Mouse (Mus musculus): ENCODE measurements around the gene Pex26. TPM values are rescaled to one million over a fixed set of nuclear protein-coding genes. Genes with fewer than 3 reads are reported as not detected.

Gene Pex26
- polyA plus RNA-seq, 1 experiment from 2014 or later, result 10.1 TPM

DNA sequence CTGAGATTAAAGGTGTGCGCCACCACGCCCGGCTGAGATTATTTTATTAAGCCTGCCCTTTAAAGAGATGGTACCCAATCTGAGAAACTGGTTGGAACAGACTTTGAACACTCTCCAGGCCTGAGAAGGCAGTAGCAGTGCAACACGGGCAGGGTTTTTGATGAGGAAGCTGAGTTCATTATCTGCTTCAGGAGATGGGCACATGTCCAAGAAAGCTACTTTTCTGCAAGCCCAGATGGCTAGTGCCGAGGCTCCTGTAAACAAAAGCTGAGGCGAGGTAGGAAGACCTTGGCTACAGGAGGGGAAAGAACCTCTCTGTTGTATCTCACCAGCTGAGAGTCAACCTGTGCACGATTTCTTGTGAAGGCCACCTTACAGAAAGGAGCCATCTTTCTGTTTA, 41.2 kb upstream of the Pex26 start:
- TF ChIP-seq CTCF (IDR thresholded peaks at IDR 0.05; ENCODE audit: low read depth), result no peak
- Histone ChIP-seq H3K27ac (no peak overlapping the region), H3K27me3 (ENCODE audit: insufficient read depth, low read length) (no peaks in the 10 kb centered on the region), H3K9ac (ENCODE audit: low read depth, low read length) (no peak overlapping the region), H3K4me1 (replicated peaks; ENCODE audit: insufficient read depth, low read length) (peaks cover 7% of the 10 kb centered on the region; the same call in 1 of the 2 replicates), H3K9me3 (replicated peaks; ENCODE audit: low read length) (no peaks in the 10 kb centered on the region), H3K4me3 (replicated peaks; ENCODE audit: low read depth, low read length) (no peak overlapping the region), H3K36me3 (ENCODE audit: insufficient read depth, low read length) (no peaks in the 10 kb centered on the region), H3K4me2 (ENCODE audit: low read length) (no peak overlapping the region)
- ATAC-seq (replicated peaks; ENCODE audit: low FRiP score, low read depth), result no peak
- DNase-seq (ENCODE audit: low spot score), result no peak
- WGBS, result 84% methylated on average over 7 of the region's 7 CpGs

DNA sequence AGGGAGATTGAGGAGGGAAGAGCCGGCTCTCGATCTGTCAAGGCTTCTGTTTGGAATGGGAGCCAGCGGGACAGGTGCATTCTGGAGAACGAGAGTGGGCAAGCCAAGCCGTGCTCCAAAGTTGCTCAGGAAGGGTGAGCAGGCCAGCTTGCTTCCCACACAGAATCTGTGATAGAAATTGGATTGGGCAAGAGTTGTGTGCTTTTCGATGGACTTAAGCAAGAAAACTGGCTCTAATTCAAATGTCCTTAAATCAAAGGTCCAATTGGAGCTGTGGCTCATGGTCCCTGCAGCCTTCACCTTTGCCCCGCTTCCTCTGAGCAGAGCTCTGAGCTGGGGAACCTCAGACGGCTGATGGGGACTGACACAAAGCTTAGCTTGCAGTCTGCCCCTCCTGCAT, 40.0 kb upstream of the Pex26 start:
- Histone ChIP-seq H3K4me1 (replicated peaks; ENCODE audit: insufficient read depth, low read length) (peaks cover 7% of the 10 kb centered on the region; the same call in 1 of the 2 replicates), H3K4me3 (replicated peaks; ENCODE audit: low read depth, low read length) (no peak overlapping the region), H3K27ac (no peak overlapping the region), H3K9me3 (replicated peaks; ENCODE audit: low read length) (no peaks in the 10 kb centered on the region), H3K4me2 (ENCODE audit: low read length) (no peak overlapping the region), H3K9ac (ENCODE audit: low read depth, low read length) (no peak overlapping the region), H3K36me3 (ENCODE audit: insufficient read depth, low read length) (no peaks in the 10 kb centered on the region), H3K27me3 (ENCODE audit: insufficient read depth, low read length) (no peaks in the 10 kb centered on the region)
- 65% methylated on average over 8 of the region's 8 CpGs for WGBS
- no peak for TF ChIP-seq CTCF (IDR thresholded peaks at IDR 0.05; ENCODE audit: low read depth)
- ATAC-seq (replicated peaks; ENCODE audit: low FRiP score, low read depth), result no peak; the same call in 1 of the 2 replicates
- DNase-seq (ENCODE audit: low spot score), result peak; percentile 53

DNA sequence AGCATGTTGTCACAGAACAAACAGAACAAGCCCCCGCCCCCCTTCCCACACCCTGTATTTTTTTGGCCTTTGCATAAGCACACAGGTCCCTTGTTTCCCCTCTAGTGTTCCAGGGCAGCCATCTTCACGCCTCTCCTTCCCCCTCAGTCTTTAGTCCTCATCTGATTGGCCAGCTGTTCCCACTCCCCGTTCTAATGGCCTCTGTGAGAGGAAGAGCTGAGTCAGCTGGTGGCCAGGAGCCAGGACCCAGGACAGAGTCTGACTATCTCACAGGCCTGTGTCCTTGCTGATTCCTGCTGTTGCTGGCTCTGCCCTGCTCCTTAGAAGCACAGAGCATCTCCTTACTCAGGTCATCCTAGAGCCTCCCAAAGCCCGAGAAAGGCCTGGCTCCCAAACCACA, 39.4 kb upstream of the Pex26 start:
- WGBS, result 39% methylated on average over 4 of the region's 4 CpGs
- ATAC-seq (replicated peaks; ENCODE audit: low FRiP score, low read depth), result peak; percentile 90
- H3K9me3 ChIP-seq (replicated peaks; ENCODE audit: low read length), result no peaks in the 10 kb centered on the region
- H3K9ac ChIP-seq (ENCODE audit: low read depth, low read length), result no peak overlapping the region
- H3K27ac ChIP-seq, result peak overlapping the region; percentile 0; the same call in 1 of the 2 replicates
- H3K4me3 ChIP-seq (replicated peaks; ENCODE audit: low read depth, low read length), result no peak overlapping the region
- H3K27me3 ChIP-seq (ENCODE audit: insufficient read depth, low read length), result no peaks in the 10 kb centered on the region
- DNase-seq (ENCODE audit: low spot score), result peak; percentile 83
- H3K36me3 ChIP-seq (ENCODE audit: insufficient read depth, low read length), result no peaks in the 10 kb centered on the region
- peaks cover 7% of the 10 kb centered on the region; the same call in 1 of the 2 replicates for H3K4me1 ChIP-seq (replicated peaks; ENCODE audit: insufficient read depth, low read length)
- no peak overlapping the region for H3K4me2 ChIP-seq (ENCODE audit: low read length)
- TF ChIP-seq CTCF (IDR thresholded peaks at IDR 0.05; ENCODE audit: low read depth), result no peak

DNA sequence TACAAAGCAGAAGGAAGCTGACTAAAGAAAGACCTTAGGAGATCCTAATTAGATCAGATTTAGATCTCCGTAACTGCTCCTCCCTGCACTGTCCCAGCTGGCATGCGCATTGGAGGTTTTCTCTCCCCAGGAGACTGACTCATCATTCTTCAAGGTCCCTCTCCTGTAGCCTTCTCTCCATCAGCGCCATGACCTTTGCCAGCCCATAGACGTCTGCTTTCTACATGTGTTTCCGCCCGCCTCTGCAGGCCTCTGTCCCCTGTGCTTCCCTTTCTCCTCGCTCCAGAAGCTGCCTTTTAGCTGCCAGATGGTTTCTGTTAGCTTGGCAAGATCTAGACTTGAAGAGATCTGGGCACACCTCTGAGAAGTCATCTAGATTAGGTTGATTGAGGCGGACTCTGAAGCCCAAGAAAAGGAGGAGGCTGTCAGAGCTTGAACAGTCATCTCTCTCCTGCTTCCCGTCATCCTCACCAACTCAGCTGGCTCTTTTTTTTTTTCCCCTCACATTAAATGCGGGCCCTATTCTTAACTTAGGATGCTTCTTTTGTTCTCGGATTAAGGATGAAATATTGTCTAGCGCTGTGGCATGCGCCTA, 38.4 kb upstream of the Pex26 start:
- WGBS, result 72% methylated on average over 13 of the region's 13 CpGs
- no peak for TF ChIP-seq CTCF (IDR thresholded peaks at IDR 0.05; ENCODE audit: low read depth)
- no peak for ATAC-seq (replicated peaks; ENCODE audit: low FRiP score, low read depth)
- no peaks in the 10 kb centered on the region for H3K36me3 ChIP-seq (ENCODE audit: insufficient read depth, low read length)
- no peaks in the 10 kb centered on the region for H3K9me3 ChIP-seq (replicated peaks; ENCODE audit: low read length)
- H3K4me2 ChIP-seq (ENCODE audit: low read length), result no peak overlapping the region
- peaks cover 7% of the 10 kb centered on the region; the same call in 1 of the 2 replicates for H3K4me1 ChIP-seq (replicated peaks; ENCODE audit: insufficient read depth, low read length)
- no peak overlapping the region for H3K9ac ChIP-seq (ENCODE audit: low read depth, low read length)
- H3K4me3 ChIP-seq (replicated peaks; ENCODE audit: low read depth, low read length), result no peak overlapping the region
- H3K27me3 ChIP-seq (ENCODE audit: insufficient read depth, low read length), result no peaks in the 10 kb centered on the region
- DNase-seq (ENCODE audit: low spot score), result no peak
- H3K27ac ChIP-seq, result no peak overlapping the region; the same call in 1 of the 2 replicates

DNA sequence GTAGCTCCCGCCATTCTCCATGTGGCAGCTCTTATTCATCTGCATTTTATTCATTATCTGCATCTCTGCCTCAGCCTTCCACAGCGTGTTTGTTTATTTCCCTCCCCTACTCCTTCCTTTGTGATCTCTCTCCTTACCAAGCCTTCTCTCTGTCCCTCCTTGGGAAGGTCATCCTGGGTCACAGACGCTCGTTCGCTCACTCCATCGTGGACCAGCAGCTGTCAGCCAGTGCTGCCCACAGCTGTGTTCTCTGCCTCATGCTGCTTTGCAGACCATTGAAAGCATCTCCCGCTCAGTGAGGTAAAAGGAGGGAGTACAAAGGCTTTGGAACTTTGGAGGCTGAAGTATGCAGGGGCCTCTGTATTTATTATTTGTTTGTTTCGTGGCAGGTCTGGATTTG, 37.6 kb upstream of the Pex26 start:
- H3K36me3 ChIP-seq (ENCODE audit: insufficient read depth, low read length), result no peaks in the 10 kb centered on the region
- no peaks in the 10 kb centered on the region for H3K27me3 ChIP-seq (ENCODE audit: insufficient read depth, low read length)
- no peak overlapping the region for H3K4me2 ChIP-seq (ENCODE audit: low read length)
- WGBS, result 55% methylated on average over 8 of the region's 8 CpGs
- H3K4me3 ChIP-seq (replicated peaks; ENCODE audit: low read depth, low read length), result no peak overlapping the region
- no peaks in the 10 kb centered on the region for H3K9me3 ChIP-seq (replicated peaks; ENCODE audit: low read length)
- peaks cover 7% of the 10 kb centered on the region; the same call in 1 of the 2 replicates for H3K4me1 ChIP-seq (replicated peaks; ENCODE audit: insufficient read depth, low read length)
- ATAC-seq (replicated peaks; ENCODE audit: low FRiP score, low read depth), result no peak
- TF ChIP-seq CTCF (IDR thresholded peaks at IDR 0.05; ENCODE audit: low read depth), result no peak
- no peak overlapping the region for H3K27ac ChIP-seq
- no peak overlapping the region for H3K9ac ChIP-seq (ENCODE audit: low read depth, low read length)
- DNase-seq (ENCODE audit: low spot score), result no peak

DNA sequence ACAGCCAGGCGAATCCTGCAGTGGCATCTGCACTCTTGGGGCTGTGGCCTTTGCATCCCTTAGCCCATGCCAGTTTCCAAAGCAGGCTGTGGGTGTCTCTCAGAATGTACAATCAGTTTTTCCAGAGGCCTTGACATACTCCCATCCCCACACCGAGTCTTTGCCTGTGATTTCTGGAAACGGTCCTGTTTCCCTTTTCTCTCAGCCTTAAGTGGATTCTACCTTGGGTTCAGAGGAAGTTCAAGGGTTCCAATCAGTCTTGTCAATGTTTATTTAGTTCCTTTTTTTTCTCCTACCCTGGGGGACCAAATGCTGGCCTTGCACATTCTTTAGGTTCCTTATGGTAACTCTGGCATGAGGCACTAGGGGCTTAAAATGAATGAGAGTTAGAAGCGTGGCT, 36.7 kb upstream of the Pex26 start:
- Histone ChIP-seq H3K4me3 (replicated peaks; ENCODE audit: low read depth, low read length) (no peak overlapping the region), H3K27me3 (ENCODE audit: insufficient read depth, low read length) (no peaks in the 10 kb centered on the region), H3K27ac (no peak overlapping the region), H3K4me2 (ENCODE audit: low read length) (no peak overlapping the region), H3K36me3 (ENCODE audit: insufficient read depth, low read length) (no peaks in the 10 kb centered on the region), H3K4me1 (replicated peaks; ENCODE audit: insufficient read depth, low read length) (peaks cover 7% of the 10 kb centered on the region; the same call in 1 of the 2 replicates), H3K9ac (ENCODE audit: low read depth, low read length) (no peak overlapping the region), H3K9me3 (replicated peaks; ENCODE audit: low read length) (no peaks in the 10 kb centered on the region)
- ATAC-seq (replicated peaks; ENCODE audit: low FRiP score, low read depth) (no peak), DNase-seq (ENCODE audit: low spot score) (peak; percentile 60)
- 35% methylated on average over 4 of the region's 4 CpGs for WGBS
- TF ChIP-seq CTCF (IDR thresholded peaks at IDR 0.05; ENCODE audit: low read depth), result no peak

DNA sequence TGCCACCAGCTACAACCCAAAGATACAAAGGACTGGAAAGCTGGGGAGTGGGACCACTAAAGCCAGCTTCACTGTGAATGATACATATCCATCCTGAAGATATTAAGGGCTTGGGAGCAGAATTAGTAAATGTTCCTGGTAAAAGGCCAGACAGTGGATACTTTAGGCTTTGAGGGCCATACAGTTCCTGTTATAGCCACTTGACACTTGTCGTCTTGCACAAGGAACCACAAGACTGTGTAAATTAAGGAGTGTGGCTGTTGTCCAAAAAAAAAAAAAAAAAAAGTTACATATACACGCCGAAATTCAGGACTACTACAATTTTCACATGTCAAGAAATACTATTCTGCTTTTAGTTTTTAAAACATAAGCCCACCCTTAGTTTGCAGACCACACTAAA, 35.1 kb upstream of the Pex26 start:
- ATAC-seq (replicated peaks; ENCODE audit: low FRiP score, low read depth) (no peak), DNase-seq (ENCODE audit: low spot score) (no peak)
- Histone ChIP-seq H3K4me1 (replicated peaks; ENCODE audit: insufficient read depth, low read length) (peaks cover 7% of the 10 kb centered on the region; the same call in 1 of the 2 replicates), H3K27ac (no peak overlapping the region), H3K9me3 (replicated peaks; ENCODE audit: low read length) (no peaks in the 10 kb centered on the region), H3K4me3 (replicated peaks; ENCODE audit: low read depth, low read length) (no peak overlapping the region), H3K9ac (ENCODE audit: low read depth, low read length) (no peak overlapping the region), H3K36me3 (ENCODE audit: insufficient read depth, low read length) (no peaks in the 10 kb centered on the region), H3K4me2 (ENCODE audit: low read length) (no peak overlapping the region), H3K27me3 (ENCODE audit: insufficient read depth, low read length) (no peaks in the 10 kb centered on the region)
- 51% methylated on average over 3 of the region's 3 CpGs for WGBS
- TF ChIP-seq CTCF (IDR thresholded peaks at IDR 0.05; ENCODE audit: low read depth), result no peak
